Mouse (Mus musculus) hindbrain, embryonic 12.5 days (tissue): Measurements from ENCODE around the gene Sccpdh. TPM values are rescaled to one million over a fixed set of nuclear protein-coding genes. Genes with fewer than 3 reads are reported as not detected.

ENCODE experiments used
- polyA plus RNA-seq: library from polyadenylated mRNA; unstranded; fragments of >200 nt; fragmentation: Nextera tagmentation; extraction: Ambion mirVana; gene quantifications from 2 replicates; pipeline ENCODE4 v1.2.1, GENCODE M21; 2016

The Sccpdh gene
- polyA plus RNA-seq, 1 experiment from 2014 or later = 112 TPM

Other genes with a start within 250 kb of the Sccpdh start
- gene Smyd3, start 150.2 kb upstream of the Sccpdh start, polyA plus RNA-seq = 19.4 and 20.8 TPM in 2 replicates
- 30.0 and 34.8 TPM in 2 replicates for gene Tfb2m, start 121.9 kb upstream of the Sccpdh start, polyA plus RNA-seq
- 32.1 and 33.4 TPM in 2 replicates for gene Cnst, start 121.8 kb upstream of the Sccpdh start, polyA plus RNA-seq
- gene Kif28, start 77.1 kb downstream of the Sccpdh start, polyA plus RNA-seq = not detected in 2 replicates
- 0.21 TPM in 1 of 2 replicates, not detected in the other for gene Gm10518, start 135.2 kb downstream of the Sccpdh start, polyA plus RNA-seq
- gene Ahctf1, start 135.5 kb downstream of the Sccpdh start, polyA plus RNA-seq = 29.9 and 33.9 TPM in 2 replicates